ENCODE assay signal across 9 mouse cellular contexts in the genomic region with DNA sequence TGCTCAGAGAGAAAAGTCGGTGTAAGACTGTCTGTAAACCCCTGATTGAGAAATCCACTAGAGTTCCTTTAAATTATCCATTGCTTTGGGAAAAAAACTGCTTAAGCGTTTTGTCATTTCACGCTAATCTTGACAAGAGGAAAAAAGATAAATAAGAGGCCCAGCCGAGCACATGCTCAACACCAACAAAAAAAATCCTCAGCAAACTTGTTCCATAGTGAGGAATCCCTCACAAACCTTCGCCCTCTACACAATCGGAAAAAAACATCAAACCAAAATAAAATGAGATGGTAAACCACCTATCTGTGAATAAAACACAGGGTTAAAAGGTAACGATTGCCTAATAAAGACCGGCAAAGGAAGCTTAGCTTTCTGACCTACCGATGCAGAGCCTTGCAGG. TPM values are rescaled to one million over a fixed set of nuclear protein-coding genes. Genes with fewer than 3 reads are reported as not detected.
A peak's percentile ranks its signal among the peaks of the same experiment; 100 is the strongest.
DNase-seq lines count a peak whose midpoint lies in the region; ATAC-seq and TF ChIP-seq lines count a peak whose summit lies in the region.
"Had no signal": no experiment of that assay in that cellular context is flagged by ENCODE, and none has a peak within 500 bp of the region (broad histone marks: within the 10 kb centered on the region; RNA-seq: fewer than 3 reads in every experiment).

No protein-coding gene starts in this region.

- DNase-seq in heart, adult 18-20 months: no peak
- no peak for DNase-seq in forebrain, postnatal 0 days
- no peak for DNase-seq in spleen, postnatal 4 days (ENCODE audit: low spot score in 2 of 2)

- H3K36me3 ChIP-seq in heart, embryonic 12.5 days: peaks cover 25% of the 10 kb centered on the region
- peaks cover 45% of the 10 kb centered on the region for H3K36me3 ChIP-seq in E14TG2a.4 (ENCODE audit: insufficient read depth, low read length)
- peaks cover 15% of the 10 kb centered on the region; the same call in 1 of the 2 replicates for H3K36me3 ChIP-seq in forebrain, postnatal 0 days (ENCODE audit: insufficient read depth)
- peaks cover 8% of the 10 kb centered on the region for H3K36me3 ChIP-seq in liver, embryonic 16.5 days (ENCODE audit: control insufficient read depth, insufficient read depth)

- no peaks in the 10 kb centered on the region for H3K27me3 ChIP-seq in heart, embryonic 12.5 days (replicated peaks)
- H3K27me3 ChIP-seq in E14TG2a.4 (ENCODE audit: insufficient read depth, low read length): no peaks in the 10 kb centered on the region
- no peaks in the 10 kb centered on the region for H3K27me3 ChIP-seq in forebrain, postnatal 0 days (ENCODE audit: insufficient read depth, low read length)
- H3K27me3 ChIP-seq in liver, embryonic 16.5 days (ENCODE audit: control insufficient read depth, insufficient read depth, low read depth, low read length): no peaks in the 10 kb centered on the region

- peak overlapping the region; percentile 87 for H3K9ac ChIP-seq in heart, embryonic 12.5 days
- no peak overlapping the region for H3K9ac ChIP-seq in forebrain, postnatal 0 days
- H3K9ac ChIP-seq in liver, embryonic 16.5 days (ENCODE audit: low read depth, low read length): peak overlapping the region; percentile 95

- peak overlapping the region; percentile 81 for H3K4me3 ChIP-seq in heart, embryonic 12.5 days
- peak overlapping the region; percentile 94 for H3K4me3 ChIP-seq in E14TG2a.4 (replicated peaks; ENCODE audit: low read length)
- H3K4me3 ChIP-seq in forebrain, postnatal 0 days (ENCODE audit: low read depth, low read length): peak overlapping the region; percentile 80
- H3K4me3 ChIP-seq in liver, embryonic 16.5 days (ENCODE audit: low read depth, low read length): peak overlapping the region; percentile 92

- TF ChIP-seq CTCF in E14TG2a.4 (conservative IDR thresholded peaks at IDR 0.05; ENCODE audit: low read length): no peak
- no peak for TF ChIP-seq CTCF in forebrain, postnatal 0 days (IDR thresholded peaks at IDR 0.05; ENCODE audit: low read depth)

- peaks cover 15% of the 10 kb centered on the region for H3K4me1 ChIP-seq in heart, embryonic 12.5 days (replicated peaks)
- peaks cover 77% of the 10 kb centered on the region for H3K4me1 ChIP-seq in E14TG2a.4 (replicated peaks; ENCODE audit: low read depth, low read length)
- H3K4me1 ChIP-seq in forebrain, postnatal 0 days (ENCODE audit: insufficient read depth): peaks cover 15% of the 10 kb centered on the region
- H3K4me1 ChIP-seq in liver, embryonic 16.5 days (ENCODE audit: control insufficient read depth, low read depth, low read length): peaks cover 21% of the 10 kb centered on the region

- H3K9me3 ChIP-seq in heart, embryonic 12.5 days (replicated peaks): no peaks in the 10 kb centered on the region
- H3K9me3 ChIP-seq in E14TG2a.4 (ENCODE audit: low read length): no peaks in the 10 kb centered on the region
- no peaks in the 10 kb centered on the region for H3K9me3 ChIP-seq in forebrain, postnatal 0 days (ENCODE audit: low read length)
- no peaks in the 10 kb centered on the region for H3K9me3 ChIP-seq in liver, embryonic 16.5 days (replicated peaks; ENCODE audit: control insufficient read depth, low read length)

- WGBS in heart, embryonic 12.5 days: 9% methylated on average over 9 of the region's 9 CpGs
- WGBS in forebrain, postnatal 0 days: 14% methylated on average over 9 of the region's 9 CpGs
- WGBS in liver, embryonic 16.5 days (ENCODE audit: insufficient replicate concordance): 3% methylated on average over 9 of the region's 9 CpGs

- H3K4me2 ChIP-seq in heart, embryonic 12.5 days: peak overlapping the region; percentile 78
- peak overlapping the region; percentile 62 for H3K4me2 ChIP-seq in forebrain, postnatal 0 days (ENCODE audit: low read depth)
- peak overlapping the region; percentile 87 for H3K4me2 ChIP-seq in liver, embryonic 16.5 days (ENCODE audit: low read depth, low read length)

- no peak for ATAC-seq in heart, embryonic 12.5 days (ENCODE audit: insufficient number of reproducible peaks, low FRiP score)
- no peak for ATAC-seq in forebrain, postnatal 0 days
- ATAC-seq in liver, embryonic 16.5 days (ENCODE audit: low read depth): no peak
- ATAC-seq in erythroid progenitor cell, adult 5-6 weeks (replicated peaks; ENCODE audit: low FRiP score, poor library complexity, severe bottlenecking): no peak
- ATAC-seq in CD4-positive, CD25-positive, alpha-beta regulatory T cell, adult 4 months: no peak

- H3K27ac ChIP-seq in heart, embryonic 12.5 days (ENCODE audit: poor library complexity, severe bottlenecking): 0 out of 2 replicates have a peak overlapping the region, but pooled peaks have one; percentile 97
- no peak overlapping the region for H3K27ac ChIP-seq in forebrain, postnatal 0 days (ENCODE audit: low read depth, low read length)
- H3K27ac ChIP-seq in liver, embryonic 16.5 days (ENCODE audit: low read length): peak overlapping the region; percentile 51

RNA-seq across cellular contexts. Expression of gene Xpot, which starts 1.1 kb away (rescaled TPM):
- polyA plus RNA-seq in heart, embryonic 12.5 days (2016; fragmentation: Nextera tagmentation; extraction: Ambion mirVana): 43.7 and 47.6 TPM in 2 replicates
- total RNA-seq in heart, adult 18-20 months (2021): 10 to 100 TPM; 22.6 to 28.5 TPM
- 75.1 and 92.7 TPM in 2 replicates for total RNA-seq in forebrain, postnatal 0 days (2014; rRNA removed)
- 23.5 and 28.1 TPM in 2 replicates for polyA plus RNA-seq in forebrain, postnatal 0 days (2015; fragmentation: Nextera tagmentation; extraction: Ambion mirVana)
- 24.1 and 26.4 TPM in 2 replicates for polyA plus RNA-seq in liver, embryonic 16.5 days (2015; fragmentation: Nextera tagmentation; extraction: Ambion mirVana)
- 22.2 and 32.8 TPM in 2 replicates for total RNA-seq in erythroid progenitor cell, adult 5-6 weeks (2015; ENCODE audit: low replicate concordance)
- total RNA-seq in erythroid progenitor cell, adult 5-6 weeks (2017; ENCODE audit: low replicate concordance): 40.0 and 49.9 TPM in 2 replicates
- polyA plus RNA-seq in CD4-positive, CD25-positive, alpha-beta regulatory T cell, adult 4 months (2017; shearing (Covaris generic)): 10 to 100 TPM; 14.3 to 20.0 TPM

RNA-seq across cellular contexts. Expression of gene D930020B18Rik, which starts 16.4 kb away (rescaled TPM):
- polyA plus RNA-seq in heart, embryonic 12.5 days (2016; fragmentation: Nextera tagmentation; extraction: Ambion mirVana): 0.09 TPM in 1 of 2 replicates, not detected in the other
- not detected for total RNA-seq in heart, adult 18-20 months (2021)
- 0.62 and 0.90 TPM in 2 replicates for total RNA-seq in forebrain, postnatal 0 days (2014; rRNA removed)
- 0.21 and 0.31 TPM in 2 replicates for polyA plus RNA-seq in forebrain, postnatal 0 days (2015; fragmentation: Nextera tagmentation; extraction: Ambion mirVana)
- 0.04 TPM in 1 of 2 replicates, not detected in the other for polyA plus RNA-seq in liver, embryonic 16.5 days (2015; fragmentation: Nextera tagmentation; extraction: Ambion mirVana)
- not detected in 2 replicates for total RNA-seq in erythroid progenitor cell, adult 5-6 weeks (2015; ENCODE audit: low replicate concordance)
- total RNA-seq in erythroid progenitor cell, adult 5-6 weeks (2017; ENCODE audit: low replicate concordance): not detected in 2 replicates
- under 1 TPM; 0.59 to 0.81 TPM for polyA plus RNA-seq in CD4-positive, CD25-positive, alpha-beta regulatory T cell, adult 4 months (2017; shearing (Covaris generic))
- total RNA-seq: neutrophil, adult 5-6 weeks had no signal

RNA-seq across cellular contexts. Expression of gene Tbk1, which starts 38.4 kb away (rescaled TPM):
- polyA plus RNA-seq in heart, embryonic 12.5 days (2016; fragmentation: Nextera tagmentation; extraction: Ambion mirVana): 23.9 and 27.7 TPM in 2 replicates
- 10 to 100 TPM; 18.4 to 21.3 TPM for total RNA-seq in heart, adult 18-20 months (2021)
- total RNA-seq in forebrain, postnatal 0 days (2014; rRNA removed): 30.9 and 34.2 TPM in 2 replicates
- 17.5 and 23.7 TPM in 2 replicates for polyA plus RNA-seq in forebrain, postnatal 0 days (2015; fragmentation: Nextera tagmentation; extraction: Ambion mirVana)
- polyA plus RNA-seq in liver, embryonic 16.5 days (2015; fragmentation: Nextera tagmentation; extraction: Ambion mirVana): 19.8 and 20.5 TPM in 2 replicates
- 44.0 and 53.2 TPM in 2 replicates for total RNA-seq in erythroid progenitor cell, adult 5-6 weeks (2015; ENCODE audit: low replicate concordance)
- 75.9 and 109 TPM in 2 replicates for total RNA-seq in erythroid progenitor cell, adult 5-6 weeks (2017; ENCODE audit: low replicate concordance)
- polyA plus RNA-seq in CD4-positive, CD25-positive, alpha-beta regulatory T cell, adult 4 months (2017; shearing (Covaris generic)): 100 to 1,000 TPM in 1 of 2 experiments, 10 to 100 TPM in 1; 86.5 to 118 TPM
